Mouse (Mus musculus): ENCODE data around the gene Slamf7.

DNA sequence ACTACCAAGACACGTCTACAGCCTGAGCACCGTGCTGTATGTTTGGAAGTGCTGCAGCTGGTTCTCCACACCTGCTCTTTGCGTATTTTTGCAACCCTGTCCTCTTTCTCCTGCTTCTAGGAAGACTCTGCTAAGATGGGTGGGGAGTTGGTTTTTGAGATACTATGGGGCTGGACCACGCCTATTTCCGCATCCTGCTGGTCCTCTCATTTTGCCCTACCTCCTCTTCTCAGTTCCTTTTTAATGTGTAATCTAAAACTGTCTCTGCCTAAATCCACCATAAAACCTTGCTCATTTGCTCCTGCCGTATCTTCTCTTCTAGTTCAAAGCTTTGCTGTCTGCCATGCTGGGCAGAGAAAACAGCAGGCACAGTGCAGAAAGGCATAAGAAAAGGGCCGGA is 28.2 kb upstream of the Slamf7 start:
- no peak for TF ChIP-seq CTCF (IDR thresholded peaks at IDR 0.05; ENCODE audit: extremely low read depth, insufficient read length, insufficient replicate concordance, low read depth, low read length)
- TF ChIP-seq POLR2A (IDR thresholded peaks at IDR 0.05; ENCODE audit: low read depth, low read length) = no peak
